Mouse (Mus musculus) liver, embryonic 11.5 days (tissue): ENCODE measurements around the gene Wnt2. TPM values are rescaled to one million over a fixed set of nuclear protein-coding genes. Genes with fewer than 3 reads are reported as not detected.

Experiments used
- ATAC-seq: fragments of 200-750 bp; cut with Nextera tagmentation; replicated peaks from 2 replicates; pipeline ENCODE4 v1.8.0; 2017; ENCODE audit warnings: moderate number of reproducible peaks, mild to moderate bottlenecking, moderate TSS enrichment, moderate library complexity; ENCODE audit not compliant: low FRiP score
- DNase-seq: peaks from one replicate; pipeline ENCODE4 v3.0.0-alpha.2; 2017; ENCODE audit warnings: low spot score
- H3K27ac ChIP-seq: fragments of 300-500 bp; sonication (generic); 2 replicates; pipeline ENCODE4 v1.5.1; 2014; ENCODE audit warnings: mild to moderate bottlenecking, low read depth, low read length, control low read depth
- H3K27me3 ChIP-seq: fragments of 300-500 bp; sonication (generic); replicated peaks from 2 replicates; pipeline ENCODE4 v1.6.1; 2014; ENCODE audit warnings: low read length, mixed read lengths; ENCODE audit not compliant: control insufficient read depth, insufficient read depth
- H3K36me3 ChIP-seq: fragments of 300-500 bp; sonication (generic); 2 replicates; pipeline ENCODE4 v1.6.1; 2014; ENCODE audit warnings: mild to moderate bottlenecking, low read length, moderate library complexity, mixed read lengths; ENCODE audit not compliant: control insufficient read depth, insufficient read depth
- H3K4me1 ChIP-seq: fragments of 300-500 bp; sonication (generic); replicated peaks from 2 replicates; pipeline ENCODE4 v1.6.1; 2014; ENCODE audit warnings: low read length, mixed read lengths; ENCODE audit not compliant: control insufficient read depth, insufficient read depth
- H3K4me2 ChIP-seq: fragments of 300-500 bp; sonication (generic); 2 replicates; pipeline ENCODE4 v1.6.1; 2014; ENCODE audit warnings: mild to moderate bottlenecking, control low read depth, moderate library complexity
- H3K4me3 ChIP-seq: fragments of 300-500 bp; sonication (generic); 2 replicates; pipeline ENCODE4 v1.5.1; 2014; ENCODE audit warnings: low read depth, low read length, control low read depth
- H3K9ac ChIP-seq: fragments of 300-500 bp; sonication (generic); 2 replicates; pipeline ENCODE4 v1.6.1; 2014; ENCODE audit warnings: low read depth, low read length, control low read depth
- H3K9me3 ChIP-seq: fragments of 300-500 bp; sonication (generic); 2 replicates; pipeline ENCODE4 v1.6.1; 2016; ENCODE audit warnings: low read length, inconsistent platforms, mixed read lengths; ENCODE audit not compliant: control insufficient read depth
- WGBS: fragments of 180-500 bp; shearing (Covaris S2); extraction: QIAGEN DNeasy Blood & Tissue Kit; methylation state at CpG from one replicate; pipeline ENCODE4 v1.1.7; 2014; 5-methylcytosine and 5-hydroxymethylcytosine counted together
- polyA plus RNA-seq: library from polyadenylated mRNA; unstranded; fragments of >200 nt; fragmentation: Nextera tagmentation; extraction: Ambion mirVana; gene quantifications from 2 replicates; pipeline ENCODE4 v1.2.1, GENCODE M21; 2014

Gene Wnt2
- polyA plus RNA-seq, 1 experiment from 2014 or later, result 7.8 TPM

DNA sequence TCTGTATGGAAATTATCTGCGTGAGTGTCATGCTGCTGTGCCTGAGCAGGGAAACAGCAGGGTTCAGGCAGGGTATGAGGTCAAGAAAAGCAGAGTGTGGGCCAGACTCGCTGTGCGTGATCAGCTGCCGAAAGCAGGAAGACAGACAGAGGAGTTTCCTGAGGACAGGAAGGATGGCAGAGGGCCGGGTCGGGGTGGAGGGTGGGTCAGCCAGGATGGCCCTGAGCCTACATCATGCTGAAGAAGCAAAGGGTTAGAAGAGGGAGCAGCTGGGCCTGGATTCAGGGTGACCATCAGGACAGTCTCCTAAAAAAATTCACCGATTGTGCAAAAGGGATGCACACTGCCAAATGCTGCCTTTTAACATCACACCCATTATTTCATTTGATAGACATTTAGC, 38.8 kb downstream of the Wnt2 start:
- 51% methylated on average over 7 of the region's 7 CpGs for WGBS
- Histone ChIP-seq H3K4me2 (no peak overlapping the region), H3K27me3 (no peaks in the 10 kb centered on the region), H3K9ac (no peak overlapping the region), H3K36me3 (no peaks in the 10 kb centered on the region), H3K9me3 (no peaks in the 10 kb centered on the region), H3K27ac (no peak overlapping the region), H3K4me1 (no peaks in the 10 kb centered on the region), H3K4me3 (no peak overlapping the region)
- DNase-seq, result no peak
- no peak for ATAC-seq

DNA sequence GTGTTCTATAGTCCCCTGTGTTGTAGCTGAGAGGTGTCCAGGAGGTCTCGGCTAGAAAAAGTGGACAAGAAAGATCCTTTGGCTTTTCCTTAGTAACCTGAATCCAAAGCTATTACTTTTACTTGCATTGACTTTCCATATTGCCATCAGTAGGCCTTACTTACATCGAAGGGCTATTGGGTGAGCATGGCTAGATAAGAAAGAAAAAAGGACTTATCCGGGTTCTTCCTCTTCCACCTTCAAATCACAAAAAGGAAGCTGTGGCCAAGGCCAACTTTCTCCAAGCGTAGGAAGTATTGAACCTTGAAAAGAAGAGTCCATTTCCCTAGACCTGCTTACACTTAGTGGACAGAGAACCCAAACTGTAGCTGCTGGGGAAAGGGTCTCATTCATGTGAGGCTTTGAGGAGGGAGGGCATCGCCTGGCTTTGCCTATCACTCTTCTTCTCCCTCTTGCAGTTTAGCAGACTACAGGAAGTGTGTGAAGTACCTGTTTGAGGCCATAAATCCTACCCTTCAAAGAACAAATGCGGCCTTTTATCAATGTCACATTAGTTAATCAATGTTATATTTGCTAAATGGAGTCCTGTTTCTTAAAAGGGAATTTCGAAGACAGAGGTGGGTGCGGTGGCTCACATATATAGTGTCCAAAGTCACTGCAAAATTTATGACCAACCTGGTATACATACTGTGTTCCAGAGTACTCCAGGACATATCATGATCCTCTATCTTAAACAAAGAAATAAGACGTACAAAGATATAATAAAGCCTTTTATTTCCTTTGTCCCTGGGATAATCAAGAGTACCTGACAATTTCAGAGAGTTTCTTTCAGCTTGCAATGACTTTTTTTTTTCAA, 40.0 kb downstream of the Wnt2 start:
- ATAC-seq (no peak), DNase-seq (no peak)
- H3K9ac ChIP-seq, result no peak overlapping the region
- no peaks in the 10 kb centered on the region for H3K36me3 ChIP-seq
- no peaks in the 10 kb centered on the region for H3K27me3 ChIP-seq
- no peaks in the 10 kb centered on the region for H3K4me1 ChIP-seq
- H3K27ac ChIP-seq, result no peak overlapping the region
- no peaks in the 10 kb centered on the region for H3K9me3 ChIP-seq
- 72% methylated on average over 9 of the region's 9 CpGs for WGBS
- H3K4me3 ChIP-seq, result no peak overlapping the region
- no peak overlapping the region for H3K4me2 ChIP-seq

DNA sequence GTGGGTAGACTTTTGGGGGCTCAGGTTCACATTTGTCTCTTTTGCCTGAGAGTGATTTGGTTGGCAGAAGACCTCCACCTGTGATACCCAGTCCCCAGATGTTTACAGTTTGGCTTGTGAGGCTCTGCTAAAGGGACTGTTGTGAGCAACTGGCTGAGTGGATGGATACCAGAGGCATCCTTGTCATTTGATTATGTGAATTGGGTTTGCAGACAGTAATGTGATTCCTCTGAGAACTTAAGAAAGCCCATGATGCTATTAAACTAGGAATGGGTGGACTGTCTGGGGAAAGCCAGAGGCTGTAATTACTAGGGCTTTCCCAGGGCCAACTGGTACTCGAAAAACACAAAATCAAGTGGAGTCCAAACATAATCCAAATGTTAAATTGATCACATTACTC, 51.0 kb downstream of the Wnt2 start:
- Histone ChIP-seq H3K9ac (no peak overlapping the region), H3K4me3 (no peak overlapping the region), H3K27me3 (no peaks in the 10 kb centered on the region), H3K27ac (no peak overlapping the region), H3K9me3 (no peaks in the 10 kb centered on the region), H3K4me2 (no peak overlapping the region), H3K4me1 (no peaks in the 10 kb centered on the region), H3K36me3 (no peaks in the 10 kb centered on the region)
- WGBS, result 55% methylated on average over 1 of the region's 1 CpGs
- DNase-seq, result no peak
- no peak for ATAC-seq

DNA sequence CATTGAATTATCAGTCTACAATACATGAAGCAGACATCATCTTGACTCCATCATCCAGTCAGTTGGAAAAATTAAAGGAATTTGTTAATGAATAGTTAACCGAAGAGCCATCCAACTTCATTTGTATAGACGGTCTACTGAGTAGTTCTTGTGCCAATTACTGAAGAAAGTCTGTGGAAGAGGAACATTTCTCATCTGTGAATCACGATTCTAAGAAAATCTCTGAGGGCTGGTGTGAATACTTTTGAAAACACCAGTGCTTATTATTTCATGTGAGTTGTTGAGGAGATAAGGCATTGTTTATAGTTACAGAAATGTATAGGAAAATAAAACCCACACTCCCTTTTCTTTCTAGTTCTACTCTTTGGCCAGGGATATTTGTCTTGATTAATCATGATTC, 51.5 kb downstream of the Wnt2 start:
- H3K4me3 ChIP-seq, result no peak overlapping the region
- H3K27me3 ChIP-seq, result no peaks in the 10 kb centered on the region
- 81% methylated on average over 3 of the region's 3 CpGs for WGBS
- H3K9me3 ChIP-seq, result no peaks in the 10 kb centered on the region
- DNase-seq (no peak), ATAC-seq (no peak)
- H3K9ac ChIP-seq, result no peak overlapping the region
- H3K4me1 ChIP-seq, result no peaks in the 10 kb centered on the region
- no peak overlapping the region for H3K27ac ChIP-seq
- H3K4me2 ChIP-seq, result no peak overlapping the region
- no peaks in the 10 kb centered on the region for H3K36me3 ChIP-seq

DNA sequence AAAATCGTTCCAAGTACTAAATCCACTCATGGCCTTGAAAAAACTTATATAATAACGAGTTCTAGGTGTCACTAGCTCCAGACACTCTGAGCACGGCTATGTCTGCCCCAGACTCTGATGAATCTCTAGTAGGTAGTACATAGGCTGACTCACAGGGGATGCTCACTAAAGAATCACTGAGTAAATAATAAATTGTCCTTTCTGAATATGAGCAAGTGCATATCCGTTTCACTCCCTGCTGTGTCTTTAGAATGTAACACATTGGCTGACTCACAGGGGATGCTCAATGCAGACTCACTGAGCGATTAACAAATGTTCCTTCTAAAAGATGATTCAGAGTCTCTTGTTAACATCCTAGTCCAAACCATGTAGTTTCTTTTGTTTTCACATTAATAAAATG, 52.1 kb downstream of the Wnt2 start:
- 76% methylated on average over 5 of the region's 5 CpGs for WGBS
- Histone ChIP-seq H3K4me1 (no peaks in the 10 kb centered on the region), H3K9ac (no peak overlapping the region), H3K4me3 (no peak overlapping the region), H3K4me2 (no peak overlapping the region), H3K27ac (no peak overlapping the region), H3K9me3 (no peaks in the 10 kb centered on the region), H3K36me3 (no peaks in the 10 kb centered on the region), H3K27me3 (no peaks in the 10 kb centered on the region)
- ATAC-seq, result no peak
- no peak for DNase-seq

DNA sequence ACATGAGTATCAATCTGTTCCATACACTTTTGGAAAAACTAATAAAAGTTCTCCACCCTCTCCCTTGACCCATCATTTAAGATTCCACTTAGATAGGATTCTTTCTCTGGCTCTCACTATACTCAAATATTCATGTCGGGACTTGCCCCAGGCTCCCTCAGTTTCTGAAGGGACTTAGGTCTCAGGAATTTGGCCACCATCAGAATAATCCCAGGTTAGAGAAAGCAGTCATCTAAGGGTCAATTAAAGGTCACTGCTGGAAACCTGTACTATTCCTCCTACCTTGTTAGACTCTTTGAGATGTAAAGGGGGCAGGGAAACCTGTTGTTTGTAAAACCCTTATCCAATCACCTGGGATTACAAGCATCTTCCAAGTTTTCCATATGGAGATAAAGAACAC, 53.2 kb downstream of the Wnt2 start:
- ATAC-seq (no peak), DNase-seq (no peak)
- no peak overlapping the region for H3K9ac ChIP-seq
- no peak overlapping the region for H3K4me2 ChIP-seq
- H3K36me3 ChIP-seq, result no peaks in the 10 kb centered on the region
- no peaks in the 10 kb centered on the region for H3K27me3 ChIP-seq
- no peak overlapping the region for H3K27ac ChIP-seq
- H3K4me3 ChIP-seq, result no peak overlapping the region
- H3K9me3 ChIP-seq, result no peaks in the 10 kb centered on the region
- no peaks in the 10 kb centered on the region for H3K4me1 ChIP-seq
- WGBS, result 64% methylated on average over 1 of the region's 1 CpGs

DNA sequence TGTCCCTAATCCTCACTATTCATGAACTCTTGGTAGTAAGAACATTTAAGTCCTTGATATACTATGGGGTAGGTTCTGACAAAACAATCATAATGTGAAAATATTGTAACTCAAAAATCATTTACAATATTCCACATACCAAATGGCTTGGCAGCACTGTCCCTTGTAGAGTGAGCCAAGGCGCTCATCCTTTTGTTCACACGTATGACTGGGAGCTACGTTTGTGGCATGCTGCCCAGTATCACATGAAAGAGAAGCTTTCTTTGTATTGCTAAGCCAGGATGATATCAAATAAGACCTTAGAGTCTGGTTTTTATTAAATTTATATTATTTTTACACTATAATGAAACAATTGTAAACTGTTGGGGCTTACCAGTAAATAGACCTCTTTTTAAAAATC, 56.0 kb downstream of the Wnt2 start:
- no peak overlapping the region for H3K9ac ChIP-seq
- H3K4me2 ChIP-seq, result no peak overlapping the region
- no peak for DNase-seq
- no peak overlapping the region for H3K27ac ChIP-seq
- 83% methylated on average over 3 of the region's 3 CpGs for WGBS
- no peaks in the 10 kb centered on the region for H3K27me3 ChIP-seq
- no peak for ATAC-seq
- no peaks in the 10 kb centered on the region for H3K36me3 ChIP-seq
- H3K4me1 ChIP-seq, result no peaks in the 10 kb centered on the region
- no peaks in the 10 kb centered on the region for H3K9me3 ChIP-seq
- no peak overlapping the region for H3K4me3 ChIP-seq

DNA sequence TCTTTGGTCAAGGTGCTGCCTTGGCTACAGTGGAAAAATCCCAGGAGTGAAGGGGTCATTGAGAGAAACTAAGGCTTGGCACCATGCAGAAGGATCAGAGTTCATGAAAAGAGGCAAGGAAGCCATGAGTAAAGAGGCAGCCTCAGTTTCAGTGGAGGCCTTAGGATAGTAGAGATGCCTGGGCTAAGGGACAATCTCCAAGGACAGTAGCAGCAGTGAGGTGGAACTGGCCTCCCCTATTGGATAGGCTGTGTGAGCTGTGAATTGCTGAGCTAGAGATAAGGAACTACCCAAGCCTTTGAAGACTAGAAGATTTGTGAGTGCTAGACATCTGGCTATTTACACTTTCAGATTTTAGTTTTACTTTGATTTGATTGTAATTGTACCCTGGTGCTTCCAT, 59.0 kb downstream of the Wnt2 start:
- no peak overlapping the region for H3K27ac ChIP-seq
- ATAC-seq (no peak), DNase-seq (no peak)
- no peak overlapping the region for H3K4me3 ChIP-seq
- H3K9ac ChIP-seq, result no peak overlapping the region
- H3K27me3 ChIP-seq, result no peaks in the 10 kb centered on the region
- H3K36me3 ChIP-seq, result no peaks in the 10 kb centered on the region
- H3K4me1 ChIP-seq, result no peaks in the 10 kb centered on the region
- H3K4me2 ChIP-seq, result no peak overlapping the region
- H3K9me3 ChIP-seq, result no peaks in the 10 kb centered on the region

DNA sequence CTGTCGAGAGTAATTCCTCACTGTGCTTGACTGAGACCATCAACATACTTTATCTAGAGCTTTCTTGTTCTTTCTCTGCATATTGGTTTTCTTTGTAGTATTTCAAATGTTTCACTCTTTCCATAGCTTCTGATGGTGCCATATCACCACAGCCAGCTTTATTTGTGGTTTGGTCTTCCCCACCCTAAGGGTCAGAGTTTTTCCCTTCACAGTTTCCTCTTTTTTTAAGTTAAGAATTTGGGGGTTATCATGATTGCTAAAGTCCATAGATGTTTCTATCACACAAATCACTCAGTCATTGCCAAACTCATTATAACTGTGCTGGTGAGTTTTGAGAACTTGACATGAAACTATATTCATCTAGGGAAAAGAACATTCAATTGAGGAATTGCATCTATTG, 60.6 kb downstream of the Wnt2 start:
- Histone ChIP-seq H3K9me3 (no peaks in the 10 kb centered on the region), H3K4me3 (no peak overlapping the region), H3K27me3 (no peaks in the 10 kb centered on the region), H3K9ac (no peak overlapping the region), H3K4me1 (no peaks in the 10 kb centered on the region), H3K36me3 (no peaks in the 10 kb centered on the region), H3K27ac (no peak overlapping the region), H3K4me2 (no peak overlapping the region)
- no peak for ATAC-seq
- no peak for DNase-seq
- whole genome bisulfite sequencing, result 49% methylated on average over 1 of the region's 1 CpGs
